Mouse (Mus musculus) testis, adult 2 months (tissue): ENCODE measurements around the gene Ildr2. TPM values are rescaled to one million over a fixed set of nuclear protein-coding genes. Genes with fewer than 3 reads are reported as not detected.

Source experiments
- H3K27ac ChIP-seq: fragments of 200-500 bp; 2 replicates; pipeline ENCODE4 v1.5.1; 2012; ENCODE audit warnings: low read depth, low read length; ENCODE audit not compliant: control insufficient read depth, insufficient read depth
- H3K27me3 ChIP-seq: fragments of 200-500 bp; 2 replicates; pipeline ENCODE4 v1.6.1; 2012; ENCODE audit warnings: mild to moderate bottlenecking, low read length, moderate library complexity; ENCODE audit not compliant: control insufficient read depth, insufficient read depth
- H3K36me3 ChIP-seq: fragments of 200-500 bp; 2 replicates; pipeline ENCODE4 v1.6.1; 2012; ENCODE audit warnings: mild to moderate bottlenecking, low read length; ENCODE audit not compliant: control insufficient read depth, insufficient read depth
- H3K4me1 ChIP-seq: fragments of 200-500 bp; 2 replicates; pipeline ENCODE4 v1.6.1; 2012; ENCODE audit warnings: low read length; ENCODE audit not compliant: control insufficient read depth, insufficient read depth
- H3K4me3 ChIP-seq: fragments of 200-500 bp; 2 replicates; pipeline ENCODE4 v1.5.1; 2012; ENCODE audit warnings: low read depth, mild to moderate bottlenecking, low read length, moderate library complexity, mixed read lengths; ENCODE audit not compliant: control insufficient read depth
- CTCF ChIP-seq: fragments of 200-500 bp; IDR thresholded peaks from 2 replicates; pipeline ENCODE4 v1.5.1; 2012; ENCODE audit warnings: low read depth, mild to moderate bottlenecking, inconsistent platforms, low read length, moderate library complexity; ENCODE audit not compliant: control insufficient read depth, insufficient read depth, insufficient replicate concordance
- POLR2A ChIP-seq: fragments of 200-500 bp; IDR thresholded peaks from 2 replicates; pipeline ENCODE4 v1.6.1; 2012; ENCODE audit warnings: low read depth, mild to moderate bottlenecking, inconsistent platforms, low read length, moderate library complexity; ENCODE audit not compliant: control insufficient read depth
- polyA plus RNA-seq: library from polyadenylated mRNA; depleted of rRNA; stranded (reverse); fragments of >200 nt; gene quantifications from 2 replicates; pipeline ENCODE4 v1.2.3, GENCODE M21; 2012; rRNA removed

The Ildr2 gene
- polyA plus RNA-seq, 1 experiment = 0.15 TPM

DNA sequence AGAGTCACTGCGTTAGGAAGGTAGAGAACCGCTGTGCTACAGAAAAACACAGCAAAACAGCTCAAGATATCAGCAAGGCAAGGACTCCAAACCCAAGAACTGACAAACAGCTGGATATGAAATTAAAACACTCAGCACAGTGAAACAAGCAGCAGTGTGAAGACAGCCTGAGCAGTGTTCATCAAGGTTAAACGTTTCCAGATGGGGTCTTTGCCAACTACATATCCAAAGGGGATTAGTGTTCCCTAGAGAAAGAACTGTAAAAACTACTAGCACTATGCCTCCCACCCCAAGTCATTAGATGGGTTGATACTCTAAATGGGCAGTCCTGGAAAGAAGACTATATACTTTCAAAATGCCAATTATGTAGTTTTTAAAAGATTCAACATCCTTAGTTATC lies 95.4 kb downstream of the Ildr2 start:
- Histone ChIP-seq H3K27me3 (no peaks in the 10 kb centered on the region), H3K4me3 (no peak overlapping the region), H3K4me1 (no peaks in the 10 kb centered on the region), H3K36me3 (no peaks in the 10 kb centered on the region), H3K27ac (no peak overlapping the region)
- TF ChIP-seq CTCF (no peak), POLR2A (no peak)

DNA sequence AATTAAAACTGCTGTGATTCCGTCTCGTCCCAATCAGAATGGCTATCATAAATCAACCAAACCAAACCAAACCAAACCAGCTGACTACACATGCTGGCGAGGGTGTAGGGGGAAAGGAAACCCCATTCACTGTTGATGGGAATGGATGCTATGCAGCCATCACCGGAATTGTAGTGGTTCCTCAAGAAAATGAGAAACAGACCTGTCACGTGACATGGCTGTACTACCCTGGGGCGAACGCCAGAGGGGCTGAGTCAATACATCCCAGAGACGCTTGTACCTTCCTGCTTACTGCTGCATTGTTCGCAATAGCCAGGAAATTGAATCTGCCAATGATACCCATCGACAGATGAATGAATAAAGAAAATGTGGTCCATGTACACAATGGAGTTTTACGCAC lies 95.8 kb downstream of the Ildr2 start:
- Histone ChIP-seq H3K36me3 (no peaks in the 10 kb centered on the region), H3K4me3 (no peak overlapping the region), H3K4me1 (no peaks in the 10 kb centered on the region), H3K27ac (no peak overlapping the region), H3K27me3 (no peaks in the 10 kb centered on the region)
- TF ChIP-seq CTCF = no peak
- TF ChIP-seq POLR2A = no peak

DNA sequence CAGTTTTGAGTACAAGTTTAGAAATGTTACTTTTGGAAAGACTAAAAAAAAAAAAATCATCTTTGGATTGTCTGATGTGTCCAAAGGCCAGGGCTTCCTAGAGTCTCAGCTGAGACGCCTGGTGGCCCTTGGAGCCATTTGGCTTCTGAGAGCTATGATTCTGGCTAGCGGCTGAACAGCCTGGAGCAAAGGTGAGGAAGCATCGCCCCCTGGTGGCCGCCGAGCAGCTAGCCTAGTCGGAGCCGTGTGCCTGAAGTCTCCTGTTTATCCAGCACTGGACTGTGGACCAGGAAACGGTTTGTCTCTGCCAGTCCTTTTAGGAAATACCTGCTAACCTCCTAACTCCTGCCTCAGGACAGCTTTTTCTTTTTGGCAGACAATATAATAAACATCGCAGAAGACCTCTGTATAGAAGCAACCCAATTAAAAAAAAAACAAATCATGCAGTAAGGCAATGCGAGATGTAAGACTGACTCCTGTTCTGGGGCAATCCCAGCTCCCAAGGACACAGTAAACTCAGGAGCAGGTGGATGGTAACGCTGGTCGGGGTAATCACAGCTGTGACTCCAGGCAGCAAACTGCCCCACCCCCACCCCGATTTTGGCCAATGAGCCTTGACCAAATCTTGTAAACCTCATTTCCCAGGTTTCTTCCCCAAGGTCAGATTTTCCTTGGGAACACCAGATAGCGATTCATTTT lies 106.4 kb downstream of the Ildr2 start:
- Histone ChIP-seq H3K4me3 (no peak overlapping the region), H3K27ac (no peak overlapping the region), H3K27me3 (no peaks in the 10 kb centered on the region), H3K36me3 (no peaks in the 10 kb centered on the region), H3K4me1 (no peaks in the 10 kb centered on the region)
- TF ChIP-seq CTCF = peak; percentile 95
- TF ChIP-seq POLR2A = no peak

GRCm38 (mm10) chr1:166360896-166361295 lies 107.0 kb downstream of the Ildr2 start:
- Histone ChIP-seq H3K27me3 (no peaks in the 10 kb centered on the region), H3K4me1 (no peaks in the 10 kb centered on the region; the same call in 1 of the 2 replicates), H3K4me3 (no peak overlapping the region), H3K36me3 (no peaks in the 10 kb centered on the region), H3K27ac (no peak overlapping the region)
- no peak for TF ChIP-seq POLR2A

DNA sequence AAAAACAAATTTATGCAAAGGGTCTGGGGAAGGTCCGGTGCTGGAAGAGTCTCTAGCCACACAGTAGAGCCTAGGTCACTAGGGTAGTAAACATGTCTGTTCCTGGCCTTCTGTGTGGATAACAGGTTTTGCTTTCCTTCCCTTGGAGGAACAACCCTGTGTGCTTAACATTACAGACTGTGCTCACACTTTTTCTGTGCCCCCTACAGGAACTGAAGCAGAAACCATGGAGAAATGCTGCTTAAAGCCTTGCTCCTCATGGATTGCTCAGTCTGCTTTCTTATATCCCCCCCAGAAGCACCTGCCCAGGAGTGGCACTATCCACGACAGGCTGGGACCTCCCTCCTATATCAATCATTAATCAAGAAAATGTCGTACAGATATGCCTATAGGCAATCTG lies 107.9 kb downstream of the Ildr2 start:
- Histone ChIP-seq H3K27ac (no peak overlapping the region), H3K27me3 (no peaks in the 10 kb centered on the region), H3K4me1 (no peaks in the 10 kb centered on the region; the same call in 1 of the 2 replicates), H3K4me3 (no peak overlapping the region), H3K36me3 (no peaks in the 10 kb centered on the region)
- TF ChIP-seq POLR2A (no peak), CTCF (no peak)

GRCm38 (mm10) chr1:166362659-166363058 lies 108.7 kb downstream of the Ildr2 start:
- TF ChIP-seq CTCF (no peak), POLR2A (no peak)
- Histone ChIP-seq H3K27me3 (no peaks in the 10 kb centered on the region), H3K4me1 (no peaks in the 10 kb centered on the region; the same call in 1 of the 2 replicates), H3K27ac (no peak overlapping the region), H3K36me3 (no peaks in the 10 kb centered on the region), H3K4me3 (no peak overlapping the region)

DNA sequence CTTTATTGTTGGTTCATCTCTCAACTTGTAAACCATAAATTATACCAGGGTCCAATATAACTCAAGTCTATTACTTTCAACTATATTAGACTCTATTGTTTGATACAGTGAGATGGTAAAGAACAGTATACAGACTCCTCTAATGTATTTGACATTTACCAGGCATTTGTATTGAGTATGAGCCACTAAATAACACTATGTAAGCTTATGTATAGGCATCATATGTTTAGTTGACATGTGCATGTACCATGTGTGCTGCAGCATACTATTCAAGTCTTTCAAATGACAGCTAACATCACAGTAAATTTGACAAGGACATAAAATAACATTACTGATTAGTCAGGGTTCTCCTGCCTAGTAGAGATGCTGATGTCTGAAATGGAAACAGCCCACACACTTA lies 109.2 kb downstream of the Ildr2 start:
- Histone ChIP-seq H3K27me3 (no peaks in the 10 kb centered on the region), H3K4me1 (no peaks in the 10 kb centered on the region; the same call in 1 of the 2 replicates), H3K36me3 (no peaks in the 10 kb centered on the region), H3K4me3 (no peak overlapping the region), H3K27ac (no peak overlapping the region)
- TF ChIP-seq POLR2A (no peak), CTCF (no peak)

Other genes starting within 250 kb of the Ildr2 start
- gene Dusp27, start 126.2 kb upstream of the Ildr2 start, polyA plus RNA-seq = 0.08 and 0.10 TPM in 2 replicates
- gene Gpa33, start 123.9 kb upstream of the Ildr2 start, polyA plus RNA-seq = 0.16 and 0.37 TPM in 2 replicates
- gene Mael, start 15.4 kb upstream of the Ildr2 start, polyA plus RNA-seq = 669 and 776 TPM in 2 replicates
- gene Tada1, start 125.0 kb downstream of the Ildr2 start, polyA plus RNA-seq = 19.8 and 21.8 TPM in 2 replicates
- gene Pogk, start 155.7 kb downstream of the Ildr2 start, polyA plus RNA-seq = 7.1 and 7.3 TPM in 2 replicates
- 0.64 and 0.69 TPM in 2 replicates for gene Gm4846, start 243.4 kb downstream of the Ildr2 start, polyA plus RNA-seq